Comparison of ENCODE assay signal across 20 mouse cellular contexts in the genomic region with DNA sequence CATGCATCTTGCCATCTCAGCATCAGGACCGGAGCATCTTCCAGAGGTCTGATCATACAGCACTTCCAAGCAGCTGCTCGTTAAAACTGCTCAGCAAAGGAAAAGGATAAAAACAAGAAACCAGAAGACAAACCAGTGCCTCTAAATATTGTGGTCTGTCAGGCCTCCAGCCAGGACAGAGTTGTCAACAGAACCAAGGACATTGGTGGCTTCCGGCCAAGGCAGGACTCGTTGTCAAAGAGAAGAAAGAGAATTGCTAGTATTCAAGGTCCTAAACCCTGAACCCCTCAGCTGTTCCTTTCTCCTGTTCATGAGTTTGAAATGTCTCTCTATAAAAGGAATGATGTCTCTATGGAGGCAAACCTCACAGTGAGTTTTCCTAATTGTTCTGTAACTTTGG.
DNase-seq lines count a peak whose midpoint lies in the region; ATAC-seq and TF ChIP-seq lines count a peak whose summit lies in the region.
"Had no signal": no experiment of that assay in that cellular context is flagged by ENCODE, and none has a peak within 500 bp of the region (broad histone marks: within the 10 kb centered on the region; RNA-seq: fewer than 3 reads in every experiment).

No protein-coding gene starts in this region.

- no peak overlapping the region for H3K4me2 ChIP-seq in forebrain, embryonic 14.5 days (ENCODE audit: low read length)
- no peak overlapping the region for H3K4me2 ChIP-seq in forebrain, embryonic 13.5 days
- no peak overlapping the region for H3K4me2 ChIP-seq in midbrain, postnatal 0 days (ENCODE audit: low read depth, low read length, poor library complexity, severe bottlenecking)
- H3K4me2 ChIP-seq in midbrain, embryonic 15.5 days = no peak overlapping the region
- H3K4me2 ChIP-seq: embryonic facial prominence, embryonic 12.5 days; heart, embryonic 13.5 days; limb, embryonic 15.5 days; midbrain, embryonic 11.5 days; neural tube, embryonic 12.5 days had no signal

- no peaks in the 10 kb centered on the region for H3K4me1 ChIP-seq in forebrain, embryonic 14.5 days (ENCODE audit: control insufficient read depth, insufficient read depth, low read length)
- H3K4me1 ChIP-seq in forebrain, embryonic 13.5 days = peaks cover 4% of the 10 kb centered on the region; the same call in 1 of the 2 replicates
- no peaks in the 10 kb centered on the region for H3K4me1 ChIP-seq in midbrain, postnatal 0 days (ENCODE audit: insufficient read depth, low read length)
- no peaks in the 10 kb centered on the region for H3K4me1 ChIP-seq in midbrain, embryonic 15.5 days
- H3K4me1 ChIP-seq: embryonic facial prominence, embryonic 12.5 days; heart, embryonic 13.5 days; limb, embryonic 15.5 days; neural tube, embryonic 12.5 days had no signal

- no peak overlapping the region for H3K9ac ChIP-seq in forebrain, embryonic 14.5 days (ENCODE audit: low read length)
- H3K9ac ChIP-seq in forebrain, embryonic 13.5 days = no peak overlapping the region
- H3K9ac ChIP-seq in midbrain, postnatal 0 days (replicated peaks; ENCODE audit: low read length, poor library complexity, severe bottlenecking) = no peak overlapping the region
- no peak overlapping the region for H3K9ac ChIP-seq in midbrain, embryonic 15.5 days
- H3K9ac ChIP-seq: embryonic facial prominence, embryonic 12.5 days; forebrain, postnatal 0 days; heart, embryonic 13.5 days; limb, embryonic 15.5 days; liver, postnatal 0 days; neural tube, embryonic 12.5 days had no signal

- no peaks in the 10 kb centered on the region for H3K27me3 ChIP-seq in forebrain, embryonic 14.5 days (replicated peaks; ENCODE audit: control insufficient read depth, insufficient read depth, low read length)
- H3K27me3 ChIP-seq in forebrain, embryonic 13.5 days = no peaks in the 10 kb centered on the region
- no peaks in the 10 kb centered on the region for H3K27me3 ChIP-seq in midbrain, postnatal 0 days (ENCODE audit: insufficient read depth, low read length)
- H3K27me3 ChIP-seq in midbrain, embryonic 15.5 days (replicated peaks) = no peaks in the 10 kb centered on the region
- H3K27me3 ChIP-seq: heart, embryonic 13.5 days; limb, embryonic 15.5 days; neural tube, embryonic 12.5 days had no signal

- H3K36me3 ChIP-seq in forebrain, embryonic 14.5 days (ENCODE audit: control insufficient read depth, insufficient read depth, low read length) = no peaks in the 10 kb centered on the region
- H3K36me3 ChIP-seq in forebrain, embryonic 13.5 days (ENCODE audit: poor library complexity, severe bottlenecking) = no peaks in the 10 kb centered on the region
- H3K36me3 ChIP-seq in midbrain, postnatal 0 days (ENCODE audit: insufficient read depth, low read length) = no peaks in the 10 kb centered on the region
- H3K36me3 ChIP-seq in midbrain, embryonic 15.5 days (replicated peaks) = no peaks in the 10 kb centered on the region
- H3K36me3 ChIP-seq: embryonic facial prominence, embryonic 12.5 days; heart, embryonic 13.5 days; hindbrain, embryonic 10.5 days; limb, embryonic 15.5 days; neural tube, embryonic 12.5 days had no signal

- H3K9me3 ChIP-seq in forebrain, embryonic 14.5 days (replicated peaks; ENCODE audit: control insufficient read depth, low read length) = no peaks in the 10 kb centered on the region
- no peaks in the 10 kb centered on the region for H3K9me3 ChIP-seq in forebrain, embryonic 13.5 days (replicated peaks)
- no peaks in the 10 kb centered on the region for H3K9me3 ChIP-seq in midbrain, postnatal 0 days (ENCODE audit: low read length)
- H3K9me3 ChIP-seq in midbrain, embryonic 15.5 days = no peaks in the 10 kb centered on the region
- H3K9me3 ChIP-seq: embryonic facial prominence, embryonic 12.5 days; heart, embryonic 13.5 days; hindbrain, embryonic 10.5 days; limb, embryonic 15.5 days; neural tube, embryonic 12.5 days had no signal

- peak; percentile 10 for DNase-seq in forebrain, embryonic 14.5 days (ENCODE audit: low spot score)
- peak; percentile 17 for DNase-seq in kidney, postnatal 10 days
- DNase-seq in kidney, adult 8-10 months = no peak
- peak; percentile 19 for DNase-seq in midbrain, postnatal 0 days (ENCODE audit: low spot score)
- DNase-seq in adrenal gland, postnatal 14 days = peak; percentile 87
- no peak for DNase-seq in layer of hippocampus, adult 18-20 months (ENCODE audit: low spot score in 2 of 2)
- DNase-seq: forebrain, postnatal 0 days; kidney, adult 2 months; liver, postnatal 0 days had no signal

- H3K4me3 ChIP-seq in forebrain, embryonic 14.5 days (ENCODE audit: low read depth, low read length) = no peak overlapping the region
- no peak overlapping the region for H3K4me3 ChIP-seq in forebrain, embryonic 13.5 days
- H3K4me3 ChIP-seq in midbrain, postnatal 0 days (ENCODE audit: low read depth, low read length) = no peak overlapping the region
- no peak overlapping the region for H3K4me3 ChIP-seq in midbrain, embryonic 15.5 days
- H3K4me3 ChIP-seq: embryonic facial prominence, embryonic 12.5 days; erythroblast, embryonic 14.5 days; heart, embryonic 13.5 days; hindbrain, embryonic 10.5 days; limb, embryonic 15.5 days; neural tube, embryonic 12.5 days had no signal

- no peak for TF ChIP-seq CTCF in midbrain, postnatal 0 days (IDR thresholded peaks at IDR 0.05)

- WGBS in forebrain, embryonic 14.5 days = 54% methylated on average over 4 of the region's 4 CpGs
- 61% methylated on average over 4 of the region's 4 CpGs for WGBS in forebrain, embryonic 13.5 days
- WGBS in midbrain, postnatal 0 days = 61% methylated on average over 4 of the region's 4 CpGs
- WGBS in midbrain, embryonic 15.5 days = 66% methylated on average over 4 of the region's 4 CpGs

- ATAC-seq in forebrain, embryonic 14.5 days = no peak
- ATAC-seq in forebrain, embryonic 13.5 days = no peak
- ATAC-seq in midbrain, postnatal 0 days (ENCODE audit: low FRiP score) = no peak
- ATAC-seq in midbrain, embryonic 15.5 days (replicated peaks) = no peak
- ATAC-seq: activated CD4-positive, CD25-positive, alpha-beta regulatory T cell, adult 4 months; CD4-positive, CD25-positive, alpha-beta regulatory T cell, adult 4 months; forebrain, postnatal 0 days; liver, postnatal 0 days had no signal

- H3K27ac ChIP-seq in forebrain, embryonic 14.5 days (ENCODE audit: low read depth, low read length) = no peak overlapping the region
- H3K27ac ChIP-seq in forebrain, embryonic 13.5 days = no peak overlapping the region
- no peak overlapping the region for H3K27ac ChIP-seq in midbrain, postnatal 0 days (ENCODE audit: low read depth, low read length)
- no peak overlapping the region for H3K27ac ChIP-seq in midbrain, embryonic 15.5 days
- H3K27ac ChIP-seq: embryonic facial prominence, embryonic 12.5 days; heart, embryonic 13.5 days; hindbrain, embryonic 10.5 days; limb, embryonic 15.5 days; neural tube, embryonic 12.5 days had no signal

Comparison
In these comparisons a context has a peak if more than half of its experiments do, and no peak if none do; other contexts are left out.
1. DNase-seq: peak in forebrain, embryonic 14.5 days (single experiment), kidney, postnatal 10 days (single experiment), midbrain, postnatal 0 days (single experiment) and adrenal gland, postnatal 14 days (single experiment); none in kidney, adult 8-10 months (0 of 2) and layer of hippocampus, adult 18-20 months (0 of 2).